Mouse (Mus musculus) brain, embryonic 14.5 days (tissue): ENCODE measurements around the gene Zfyve21.

Experiments
- CTCF ChIP-seq: fragments of 200-500 bp; IDR thresholded peaks from 2 replicates; pipeline ENCODE4 v1.5.1; 2012; ENCODE audit warnings: inconsistent platforms, mild to moderate bottlenecking, moderate library complexity, borderline replicate concordance; ENCODE audit not compliant: insufficient read depth, insufficient read length; ENCODE audit errors: extremely low read depth
- POLR2A ChIP-seq: fragments of 200-500 bp; IDR thresholded peaks from 2 replicates; pipeline ENCODE4 v1.6.1; 2012; ENCODE audit warnings: mild to moderate bottlenecking, inconsistent platforms, borderline replicate concordance; ENCODE audit not compliant: poor library complexity, insufficient read depth, insufficient read length, severe bottlenecking; ENCODE audit errors: extremely low read depth

GRCm38 (mm10) chr12:111787015-111787414, 27.0 kb upstream of the Zfyve21 start:
- no peak for TF ChIP-seq CTCF
- TF ChIP-seq POLR2A, result no peak
